Mouse (Mus musculus) intestine, postnatal 0 days (tissue): ENCODE results near the gene Pih1h3b. TPM values are rescaled to one million over a fixed set of nuclear protein-coding genes. Genes with fewer than 3 reads are reported as not detected.

Experiments
- ATAC-seq: fragments of 200-750 bp; cut with Nextera tagmentation; 2 replicates; pipeline ENCODE4 v1.8.0; 2017; ENCODE audit warnings: mild to moderate bottlenecking, moderate TSS enrichment, moderate library complexity
- H3K27ac ChIP-seq: fragments of 300-500 bp; sonication (generic); 2 replicates; pipeline ENCODE4 v1.5.1; 2014; ENCODE audit warnings: mild to moderate bottlenecking, low read depth, low read length, moderate library complexity
- H3K27me3 ChIP-seq: fragments of 300-500 bp; sonication (generic); replicated peaks from 2 replicates; pipeline ENCODE4 v1.6.1; 2014; ENCODE audit warnings: low read length, mixed read lengths; ENCODE audit not compliant: control insufficient read depth, insufficient read depth
- H3K36me3 ChIP-seq: fragments of 300-500 bp; sonication (generic); 2 replicates; pipeline ENCODE4 v1.6.1; 2014; ENCODE audit warnings: mild to moderate bottlenecking, moderate library complexity; ENCODE audit not compliant: control insufficient read depth, insufficient read depth
- H3K4me1 ChIP-seq: fragments of 300-500 bp; sonication (generic); replicated peaks from 2 replicates; pipeline ENCODE4 v1.6.1; 2014; ENCODE audit warnings: antibody characterized with exemption, low read length, mixed read lengths; ENCODE audit not compliant: control insufficient read depth, insufficient read depth
- H3K4me2 ChIP-seq: fragments of 300-500 bp; sonication (generic); replicated peaks from 2 replicates; pipeline ENCODE4 v1.6.1; 2014; ENCODE audit warnings: low read depth, mild to moderate bottlenecking, moderate library complexity
- H3K4me3 ChIP-seq: fragments of 300-500 bp; sonication (generic); 2 replicates; pipeline ENCODE4 v1.5.1; 2014; ENCODE audit warnings: low read depth, low read length
- H3K9ac ChIP-seq: fragments of 300-500 bp; sonication (generic); 2 replicates; pipeline ENCODE4 v1.6.1; 2014; ENCODE audit warnings: mild to moderate bottlenecking, low read depth, low read length
- H3K9me3 ChIP-seq: fragments of 300-500 bp; sonication (generic); 2 replicates; pipeline ENCODE4 v1.6.1; 2016; ENCODE audit warnings: mixed run types; ENCODE audit not compliant: control insufficient read depth
- CTCF ChIP-seq: sonication (generic); IDR thresholded peaks from 2 replicates; pipeline ENCODE4 v1.5.1; 2016; ENCODE audit warnings: low read depth, mild to moderate bottlenecking, control low read depth, antibody characterized with exemption, moderate library complexity
- WGBS: fragments of 180-500 bp; shearing (Covaris S2); extraction: QIAGEN DNeasy Blood & Tissue Kit; methylation state at CpG from one replicate; pipeline ENCODE4 v1.1.7; 2014; 5-methylcytosine and 5-hydroxymethylcytosine counted together
- polyA plus RNA-seq: library from polyadenylated mRNA; unstranded; fragments of >200 nt; fragmentation: Nextera tagmentation; extraction: Ambion mirVana; gene quantifications from 2 replicates; pipeline ENCODE4 v1.2.1, GENCODE M21; 2015

The Pih1h3b gene
- not detected in 2 replicates for polyA plus RNA-seq

- ATAC-seq, result peak; percentile 78
- Histone ChIP-seq H3K27ac (no peak within 1 kb of the TSS), H3K9ac (no peak within 1 kb of the TSS), H3K36me3 (no peaks in the 10 kb centered on the region), H3K4me3 (peak within 1 kb of the TSS; percentile 40), H3K4me2 (peak within 1 kb of the TSS; percentile 63), H3K9me3 (no peaks in the 10 kb centered on the region), H3K4me1 (no peaks in the 10 kb centered on the region), H3K27me3 (no peaks in the 10 kb centered on the region; the same call in none of the 2 replicates)
- WGBS, result 31% methylated on average over 60 of the region's 64 CpGs
- TF ChIP-seq CTCF, result no peak
Observed at GRCm38 (mm10) chrX:140062135-140062975, at the start of gene Pih1h3b, which contains the start of gene Nup62cl. Gene Pih1h3b (plus strand): TSS chrX:140062879. Gene Nup62cl (minus strand): TSS chrX:140062712.

DNA sequence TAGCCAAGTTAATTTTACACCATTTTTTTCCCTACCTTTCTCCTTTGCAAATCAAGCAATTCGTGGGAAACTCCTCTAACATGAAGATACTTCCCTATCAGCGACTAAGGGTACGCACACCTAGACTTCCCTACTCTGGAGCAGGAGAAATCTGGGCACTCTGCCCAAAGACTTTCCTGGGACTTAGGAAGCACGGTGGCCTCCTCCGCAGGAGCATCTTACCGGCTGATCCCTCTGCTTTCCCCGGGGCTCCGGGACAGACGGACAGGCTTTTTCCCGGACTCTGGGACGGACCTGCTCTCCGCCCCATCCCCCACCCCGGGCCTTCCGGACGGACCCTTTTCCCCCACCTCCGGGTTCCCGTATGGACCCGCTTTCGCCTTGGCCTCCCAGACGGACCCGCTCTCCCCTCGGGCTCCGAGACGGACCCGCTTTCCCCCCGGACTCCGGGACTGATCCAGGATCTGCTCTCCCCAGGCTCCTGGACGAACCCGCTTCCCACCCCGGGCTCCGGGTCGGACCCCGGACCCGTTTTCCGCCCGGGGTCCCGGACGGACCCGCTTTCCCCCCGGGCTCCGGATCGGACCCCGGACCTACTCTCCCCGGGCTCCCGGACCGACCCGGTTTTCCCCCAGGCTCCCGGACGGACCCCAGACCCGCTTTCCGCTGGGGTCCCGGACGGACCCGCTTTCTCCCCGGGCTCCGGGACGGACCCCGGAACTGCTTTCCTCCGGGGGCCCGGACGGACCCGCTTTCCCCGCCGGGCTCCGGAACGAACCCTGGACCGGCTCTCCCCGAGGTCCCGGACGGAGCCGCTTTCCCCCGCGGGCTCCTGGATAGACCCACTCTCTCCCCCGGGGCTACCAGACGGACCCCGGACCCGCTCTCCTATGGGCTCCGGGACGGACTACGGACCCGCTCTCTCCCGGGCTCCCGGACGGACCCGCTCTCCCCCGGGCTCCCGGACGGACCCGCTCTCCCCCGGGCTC lies 1.5 kb upstream of the Pih1h3b start:
- H3K4me1 ChIP-seq, result no peaks in the 10 kb centered on the region
- TF ChIP-seq CTCF, result no peak

DNA sequence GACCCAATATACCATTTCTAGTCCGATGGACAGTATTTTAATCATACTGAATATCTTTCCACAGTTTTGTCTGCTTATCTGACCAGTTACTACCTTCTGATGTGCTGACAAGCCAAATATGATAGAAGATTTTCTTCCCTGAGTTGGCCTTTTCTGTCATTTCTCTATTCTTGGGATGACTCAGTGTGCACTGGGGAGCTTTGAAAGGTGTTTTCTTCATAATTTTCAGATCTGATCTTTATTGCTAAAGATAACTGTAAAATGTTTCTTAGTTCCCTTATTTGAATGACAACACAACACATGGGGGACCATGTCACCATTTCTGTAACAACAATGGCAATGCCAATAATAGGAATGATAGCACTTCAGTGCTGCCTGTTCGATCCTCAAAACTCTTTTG lies 19.9 kb downstream of the Pih1h3b start:
- Histone ChIP-seq H3K4me3 (no peak overlapping the region), H3K4me2 (no peak overlapping the region), H3K36me3 (no peaks in the 10 kb centered on the region), H3K9ac (no peak overlapping the region), H3K9me3 (no peaks in the 10 kb centered on the region), H3K4me1 (no peaks in the 10 kb centered on the region), H3K27ac (no peak overlapping the region), H3K27me3 (no peaks in the 10 kb centered on the region; the same call in 1 of the 2 replicates)
- TF ChIP-seq CTCF, result no peak
- no peak for ATAC-seq
- 92% methylated on average over 2 of the region's 2 CpGs for WGBS

More for the DNA sequence above, 1.5 kb upstream of the Pih1h3b start:
- H3K4me3 ChIP-seq, result peak overlapping the region; percentile 40
- no peaks in the 10 kb centered on the region for H3K36me3 ChIP-seq
- no peaks in the 10 kb centered on the region for H3K9me3 ChIP-seq
- no peaks in the 10 kb centered on the region; the same call in none of the 2 replicates for H3K27me3 ChIP-seq
- H3K9ac ChIP-seq, result no peak overlapping the region
- 27% methylated on average over 77 of the region's 90 CpGs for WGBS
- H3K27ac ChIP-seq, result no peak overlapping the region
- 0 out of 2 replicates have a peak, but pooled peaks have one; percentile 25 for ATAC-seq
- peak overlapping the region; percentile 63 for H3K4me2 ChIP-seq

DNA sequence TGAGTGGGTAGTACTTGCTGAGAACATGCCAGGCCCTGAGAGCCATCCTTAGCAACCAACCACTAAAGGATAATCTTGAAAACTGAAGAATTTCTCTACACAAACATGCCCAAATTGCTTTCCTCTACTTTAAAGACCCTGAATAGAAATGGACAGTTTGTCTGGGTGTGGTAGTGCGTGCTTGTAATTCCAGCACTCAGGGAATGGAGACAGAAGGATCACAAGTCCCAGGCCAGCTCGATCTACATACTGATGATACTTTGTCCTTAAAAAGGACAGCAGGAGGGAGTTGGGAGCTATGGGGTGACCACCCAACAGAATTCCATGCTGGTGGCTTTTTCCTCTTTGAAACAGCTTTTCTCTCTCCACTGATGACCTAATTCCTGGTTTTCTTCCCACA lies 31.4 kb downstream of the Pih1h3b start:
- H3K4me1 ChIP-seq, result no peaks in the 10 kb centered on the region
- 79% methylated on average over 2 of the region's 2 CpGs for WGBS
- H3K4me2 ChIP-seq, result no peak overlapping the region
- H3K9me3 ChIP-seq, result no peaks in the 10 kb centered on the region
- H3K9ac ChIP-seq, result no peak overlapping the region
- H3K27me3 ChIP-seq, result no peaks in the 10 kb centered on the region
- no peak overlapping the region for H3K4me3 ChIP-seq
- no peak for TF ChIP-seq CTCF
- no peaks in the 10 kb centered on the region for H3K36me3 ChIP-seq
- no peak overlapping the region for H3K27ac ChIP-seq
- ATAC-seq, result no peak

Other genes with a start within 250 kb of the Pih1h3b start
- gene Morc4, start 191.2 kb upstream of the Pih1h3b start, polyA plus RNA-seq, result 2.5 and 3.5 TPM in 2 replicates
- 1.3 and 1.4 TPM in 2 replicates for gene Rbm41, start 64.3 kb upstream of the Pih1h3b start, polyA plus RNA-seq
- gene Nup62cl, start 167 bp upstream of the Pih1h3b start, polyA plus RNA-seq, result 0.75 and 1.5 TPM in 2 replicates